Mouse (Mus musculus) thymus, adult 2 months (tissue): ENCODE data around the gene Tgfbr2. TPM values are rescaled to one million over a fixed set of nuclear protein-coding genes. Genes with fewer than 3 reads are reported as not detected.

ENCODE experiments used
- DNase-seq: peaks from one replicate; pipeline ENCODE4 v3.0.0; 2021
- H3K27ac ChIP-seq: fragments of 200-500 bp; 2 replicates; pipeline ENCODE4 v1.5.1; 2012; ENCODE audit warnings: low read length, control low read depth; ENCODE audit not compliant: control insufficient read depth, insufficient read depth
- H3K27me3 ChIP-seq: fragments of 200-500 bp; 2 replicates; pipeline ENCODE4 v1.6.1; 2012; ENCODE audit warnings: mild to moderate bottlenecking, low read length, moderate library complexity, mixed read lengths; ENCODE audit not compliant: control insufficient read depth, insufficient read depth
- H3K36me3 ChIP-seq: fragments of 200-500 bp; 2 replicates; pipeline ENCODE4 v1.6.1; 2012; ENCODE audit warnings: mild to moderate bottlenecking, low read length, moderate library complexity; ENCODE audit not compliant: control insufficient read depth, insufficient read depth
- H3K4me1 ChIP-seq: fragments of 200-500 bp; replicated peaks from 2 replicates; pipeline ENCODE4 v1.6.1; 2012; ENCODE audit warnings: low read length; ENCODE audit not compliant: control insufficient read depth, insufficient read depth
- H3K4me3 ChIP-seq: fragments of 200-500 bp; 2 replicates; pipeline ENCODE4 v1.5.1; 2012; ENCODE audit warnings: mild to moderate bottlenecking, low read length, control low read depth, moderate library complexity; ENCODE audit not compliant: control insufficient read depth, insufficient read depth
- CTCF ChIP-seq: fragments of 200-500 bp; IDR thresholded peaks from 2 replicates; pipeline ENCODE4 v1.5.1; 2012; ENCODE audit warnings: mild to moderate bottlenecking, control low read depth, low read length, moderate library complexity, borderline replicate concordance; ENCODE audit not compliant: control insufficient read depth, poor library complexity, insufficient read depth; ENCODE audit errors: extremely low read depth
- POLR2A ChIP-seq: fragments of 200-500 bp; IDR thresholded peaks from 2 replicates; pipeline ENCODE4 v1.6.1; 2012; ENCODE audit warnings: mild to moderate bottlenecking, low read length, control low read depth, moderate library complexity; ENCODE audit not compliant: control insufficient read depth, poor library complexity, insufficient read depth; ENCODE audit errors: extremely low read depth
- WGBS: fragments of 180-500 bp; shearing (Covaris S2); methylation state at CpG from one replicate; pipeline ENCODE4 v1.1.7; 2018; 5-methylcytosine and 5-hydroxymethylcytosine counted together
- polyA plus RNA-seq: library from polyadenylated mRNA; depleted of rRNA; stranded (reverse); fragments of >200 nt; gene quantifications from 2 replicates; pipeline ENCODE4 v1.2.3, GENCODE M21; 2012

The Tgfbr2 gene
- polyA plus RNA-seq, 1 experiment: 57.2 TPM

GRCm38 (mm10) chr9:116039981-116040380 is 135.2 kb downstream of the Tgfbr2 start:
- TF ChIP-seq POLR2A (no peak), CTCF (no peak)
- DNase-seq: no peak

GRCm38 (mm10) chr9:116038275-116038674 is 136.9 kb downstream of the Tgfbr2 start:
- no peaks in the 10 kb centered on the region for H3K4me1 ChIP-seq

More at GRCm38 (mm10) chr9:116039981-116040380, 135.2 kb downstream of the Tgfbr2 start:
- Histone ChIP-seq H3K27me3 (no peaks in the 10 kb centered on the region), H3K4me1 (no peaks in the 10 kb centered on the region), H3K27ac (no peak overlapping the region), H3K36me3 (no peaks in the 10 kb centered on the region), H3K4me3 (no peak overlapping the region)
- WGBS: 98% methylated on average over 4 of the region's 4 CpGs

More at GRCm38 (mm10) chr9:116038275-116038674, 136.9 kb downstream of the Tgfbr2 start:
- H3K27ac ChIP-seq: no peak overlapping the region
- DNase-seq: no peak
- no peaks in the 10 kb centered on the region for H3K27me3 ChIP-seq
- TF ChIP-seq POLR2A (no peak), CTCF (no peak)
- no peaks in the 10 kb centered on the region for H3K36me3 ChIP-seq
- no peak overlapping the region for H3K4me3 ChIP-seq
- WGBS: 95% methylated on average over 6 of the region's 6 CpGs
